Mouse (Mus musculus): ENCODE measurements at regions not wholly inside any gene's neighbourhood (a gene's known extent, or its start where the extent isn't known, plus 50 kb on each side); places are given as distances from the start of the nearest gene placed in this dataset.
"Not testable (repeated sequence)": the region's sequence is repeated elsewhere in the genome, so short reads cannot be mapped to it uniquely, and the experiment has no call there.

DNA sequence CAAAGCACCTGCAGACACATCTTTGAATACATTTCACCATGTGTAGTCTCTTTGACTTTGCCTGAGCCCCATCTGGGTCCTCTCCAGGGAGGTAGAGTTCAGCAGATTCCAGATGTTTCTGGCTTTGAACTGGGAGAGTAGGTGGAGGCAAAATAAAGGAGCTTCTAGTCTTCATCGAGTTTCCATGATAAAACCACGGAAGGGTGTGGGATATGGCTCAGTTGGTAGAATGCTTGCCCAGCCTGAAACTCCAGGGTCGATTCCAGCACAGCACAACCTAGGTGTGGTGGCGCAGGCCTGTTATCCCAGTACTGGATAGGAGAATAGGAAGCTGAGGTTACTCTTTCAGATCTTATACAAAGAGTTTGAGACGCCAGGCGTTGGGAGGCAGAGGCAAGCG, 96.2 kb upstream of the Smlr1 start:
- Histone ChIP-seq H3K9me3 (ENCODE audit: low read length) (no peaks in the 10 kb centered on the region), H3K4me3 (replicated peaks; ENCODE audit: low read length) (no peak overlapping the region), H3K36me3 (ENCODE audit: insufficient read depth, low read length) (no peaks in the 10 kb centered on the region), H3K4me1 (replicated peaks; ENCODE audit: low read depth, low read length) (peaks cover 39% of the 10 kb centered on the region), H3K27me3 (ENCODE audit: insufficient read depth, low read length) (no peaks in the 10 kb centered on the region)
- TF ChIP-seq POU5F1 (IDR thresholded peaks at IDR 0.05; ENCODE audit: borderline replicate concordance, low read length) (no peak), CTCF (conservative IDR thresholded peaks at IDR 0.05; ENCODE audit: low read length) (no peak), NANOG (IDR thresholded peaks at IDR 0.05; ENCODE audit: borderline replicate concordance, low read length) (no peak)

DNA sequence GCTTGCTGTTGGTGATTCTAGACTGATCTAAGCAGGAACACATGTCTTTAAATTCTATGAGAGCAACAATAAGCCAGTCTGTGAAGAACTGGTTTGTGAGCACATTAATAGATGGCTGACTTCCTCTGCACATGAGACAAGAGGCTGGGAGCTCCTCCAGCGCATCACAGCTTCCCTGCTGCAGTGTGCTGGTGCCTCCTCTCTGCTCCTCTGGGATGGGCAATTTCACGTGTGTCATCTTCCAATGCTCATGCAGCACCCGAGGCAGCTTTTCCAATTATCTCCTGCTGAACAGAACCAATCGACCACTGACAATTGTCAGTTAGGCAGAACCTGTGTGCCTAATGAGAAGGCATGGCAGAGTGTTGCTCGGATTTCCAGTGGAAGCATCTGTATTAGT, 86.5 kb upstream of the Smlr1 start:
- Histone ChIP-seq H3K4me3 (replicated peaks; ENCODE audit: low read length) (no peak overlapping the region), H3K4me1 (replicated peaks; ENCODE audit: low read depth, low read length) (peaks cover 23% of the 10 kb centered on the region)
- TF ChIP-seq POU5F1 (IDR thresholded peaks at IDR 0.05; ENCODE audit: borderline replicate concordance, low read length) (no peak), CTCF (conservative IDR thresholded peaks at IDR 0.05; ENCODE audit: low read length) (no peak), NANOG (IDR thresholded peaks at IDR 0.05; ENCODE audit: borderline replicate concordance, low read length) (no peak)

DNA sequence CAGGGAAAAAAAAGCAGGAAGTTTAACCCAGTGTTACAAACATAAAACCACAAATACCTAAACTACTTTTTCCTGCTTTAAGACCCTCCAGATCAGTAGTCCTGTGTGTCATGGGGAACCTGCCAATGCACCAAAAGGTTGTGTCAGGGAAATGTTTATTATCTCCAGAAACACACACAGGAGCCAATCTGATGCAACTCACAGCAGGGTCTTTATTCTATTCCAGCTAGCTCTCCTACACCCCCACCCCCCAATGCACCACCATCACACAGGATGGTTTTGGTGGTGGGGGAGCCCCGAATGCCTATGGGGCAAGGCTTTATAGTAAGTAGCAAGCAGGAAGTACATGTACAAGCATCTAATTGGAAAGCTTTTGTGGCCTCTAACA, 85.7 kb upstream of the Smlr1 start:
- H3K27me3 ChIP-seq (ENCODE audit: insufficient read depth, low read length); H3K36me3 ChIP-seq (ENCODE audit: insufficient read depth, low read length): not testable (repeated sequence)
- peaks cover 23% of the 10 kb centered on the region for H3K4me1 ChIP-seq (replicated peaks; ENCODE audit: low read depth, low read length)

More for the DNA sequence above, 86.5 kb upstream of the Smlr1 start:
- Histone ChIP-seq H3K27me3 (ENCODE audit: insufficient read depth, low read length) (no peaks in the 10 kb centered on the region), H3K36me3 (ENCODE audit: insufficient read depth, low read length) (no peaks in the 10 kb centered on the region), H3K9me3 (ENCODE audit: low read length) (no peaks in the 10 kb centered on the region)

DNA sequence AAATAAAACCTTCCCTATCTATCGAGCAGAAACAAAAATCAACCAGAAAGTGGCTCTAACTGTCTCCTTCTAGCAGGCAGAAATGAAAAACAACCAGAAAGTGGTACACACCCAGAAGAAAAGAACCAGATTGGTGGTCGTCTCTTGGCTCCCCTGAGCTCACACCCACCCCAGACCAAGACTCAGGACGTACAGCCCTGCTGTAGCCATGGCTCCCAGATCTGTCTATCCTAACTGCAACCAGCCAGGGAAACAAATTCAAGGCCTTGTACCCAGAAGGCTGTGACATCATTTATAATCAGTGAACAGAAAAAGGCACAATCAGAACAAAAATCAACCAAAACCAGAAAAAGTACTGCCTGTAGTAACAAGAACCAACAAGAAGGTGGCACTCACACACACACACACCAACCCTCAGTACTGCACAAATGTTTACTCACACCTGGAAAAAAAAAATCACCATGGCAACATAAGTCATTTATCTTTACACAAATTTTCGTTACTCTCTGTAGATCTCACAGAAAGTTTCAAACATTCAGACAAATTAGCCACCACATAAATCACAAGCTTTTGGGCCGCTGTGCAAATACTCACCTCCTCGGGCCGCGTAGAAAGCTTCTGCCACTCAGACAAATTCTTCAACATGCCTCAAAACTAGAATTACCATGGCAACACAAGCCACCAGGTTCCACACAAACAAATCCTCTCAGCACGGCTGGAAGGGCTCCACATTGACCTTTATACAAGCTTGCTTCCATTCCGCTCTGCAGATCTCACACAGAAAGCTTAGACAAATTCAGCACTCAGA, 85.1 kb upstream of the Smlr1 start:
- no peaks in the 10 kb centered on the region for H3K27me3 ChIP-seq (ENCODE audit: insufficient read depth, low read length)
- H3K4me1 ChIP-seq (replicated peaks; ENCODE audit: low read depth, low read length), result peaks cover 23% of the 10 kb centered on the region
- no peaks in the 10 kb centered on the region for H3K36me3 ChIP-seq (ENCODE audit: insufficient read depth, low read length)
- H3K9me3 ChIP-seq (ENCODE audit: low read length), result no peaks in the 10 kb centered on the region
- no peak overlapping the region for H3K4me3 ChIP-seq (replicated peaks; ENCODE audit: low read length)
- TF ChIP-seq POU5F1 (IDR thresholded peaks at IDR 0.05; ENCODE audit: borderline replicate concordance, low read length) (no peak), CTCF (conservative IDR thresholded peaks at IDR 0.05; ENCODE audit: low read length) (peak; percentile 38), NANOG (IDR thresholded peaks at IDR 0.05; ENCODE audit: borderline replicate concordance, low read length) (no peak)

More for the DNA sequence above, 85.7 kb upstream of the Smlr1 start:
- not testable (repeated sequence) for H3K4me3 ChIP-seq (replicated peaks; ENCODE audit: low read length); H3K9me3 ChIP-seq (ENCODE audit: low read length)

DNA sequence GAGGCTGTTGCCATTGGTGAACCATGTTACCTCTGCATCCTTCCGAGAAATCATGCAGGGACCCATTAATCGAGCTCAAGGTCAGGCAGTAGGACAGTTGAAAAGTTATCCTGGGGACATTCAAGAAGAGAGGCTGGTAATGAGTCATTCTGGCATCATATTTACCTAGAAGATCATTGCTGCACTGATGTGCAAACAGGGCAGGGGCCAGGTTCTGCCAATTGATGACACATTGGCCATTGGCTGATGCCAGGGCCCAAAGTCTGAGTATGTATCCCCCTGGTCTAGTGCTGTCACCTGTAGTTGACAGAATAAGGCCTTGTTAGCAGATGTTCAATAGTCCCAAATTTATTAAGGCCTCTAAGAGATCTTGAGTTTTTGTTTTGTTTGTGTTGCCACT, 83.6 kb upstream of the Smlr1 start:
- Histone ChIP-seq H3K4me1 (replicated peaks; ENCODE audit: low read depth, low read length) (peaks cover 23% of the 10 kb centered on the region), H3K36me3 (ENCODE audit: insufficient read depth, low read length) (no peaks in the 10 kb centered on the region), H3K9me3 (ENCODE audit: low read length) (peaks cover 5% of the 10 kb centered on the region; the same call in 1 of the 2 replicates), H3K27me3 (ENCODE audit: insufficient read depth, low read length) (no peaks in the 10 kb centered on the region), H3K4me3 (replicated peaks; ENCODE audit: low read length) (no peak overlapping the region)
- TF ChIP-seq NANOG (IDR thresholded peaks at IDR 0.05; ENCODE audit: borderline replicate concordance, low read length), result no peak
- no peak for TF ChIP-seq CTCF (conservative IDR thresholded peaks at IDR 0.05; ENCODE audit: low read length)
- no peak for TF ChIP-seq POU5F1 (IDR thresholded peaks at IDR 0.05; ENCODE audit: borderline replicate concordance, low read length)

DNA sequence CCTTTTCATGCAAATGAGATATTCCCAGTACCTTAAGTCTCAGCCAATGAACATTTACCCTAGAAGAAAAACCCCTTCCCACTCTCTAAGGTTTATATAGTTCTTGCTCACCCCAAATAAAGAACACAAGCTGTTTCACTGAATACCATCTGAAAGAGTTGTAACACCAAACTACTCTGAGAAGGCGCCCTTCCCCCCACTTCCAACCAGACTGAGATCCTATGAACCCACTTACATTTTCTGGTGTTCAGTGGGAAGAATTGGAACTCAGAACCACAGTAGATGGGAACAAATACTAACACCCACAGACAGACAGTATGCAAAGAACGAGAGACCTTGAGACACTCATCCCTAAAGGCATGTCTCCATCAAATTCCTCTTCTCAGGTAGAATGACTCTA, 65.4 kb upstream of the Smlr1 start:
- Histone ChIP-seq H3K4me1 (replicated peaks; ENCODE audit: low read depth, low read length) (no peaks in the 10 kb centered on the region), H3K36me3 (ENCODE audit: insufficient read depth, low read length) (no peaks in the 10 kb centered on the region), H3K4me3 (replicated peaks; ENCODE audit: low read length) (no peak overlapping the region), H3K27me3 (ENCODE audit: insufficient read depth, low read length) (no peaks in the 10 kb centered on the region), H3K9me3 (ENCODE audit: low read length) (no peaks in the 10 kb centered on the region)
- TF ChIP-seq POU5F1 (IDR thresholded peaks at IDR 0.05; ENCODE audit: borderline replicate concordance, low read length) (no peak), NANOG (IDR thresholded peaks at IDR 0.05; ENCODE audit: borderline replicate concordance, low read length) (no peak), CTCF (conservative IDR thresholded peaks at IDR 0.05; ENCODE audit: low read length) (no peak)

DNA sequence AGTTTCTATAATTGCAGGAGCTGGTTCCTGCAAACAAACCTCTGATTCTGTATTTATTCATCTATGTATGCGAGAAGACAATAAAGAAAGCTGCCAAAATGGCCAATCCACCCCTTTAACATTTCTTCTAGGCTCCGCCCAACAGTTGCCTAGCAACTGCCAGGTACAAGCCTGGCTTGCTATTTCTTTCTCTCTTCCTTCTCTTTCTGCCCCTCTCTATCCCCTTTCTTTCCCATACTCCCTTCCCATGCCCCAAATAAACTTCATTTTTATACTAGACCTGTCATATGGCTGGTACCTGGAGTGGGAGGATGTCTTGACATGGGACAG, 53.2 kb upstream of the Smlr1 start:
- Histone ChIP-seq H3K4me1 (replicated peaks; ENCODE audit: low read depth, low read length) (peaks cover 30% of the 10 kb centered on the region), H3K36me3 (ENCODE audit: insufficient read depth, low read length) (no peaks in the 10 kb centered on the region), H3K4me3 (replicated peaks; ENCODE audit: low read length) (no peak overlapping the region), H3K9me3 (ENCODE audit: low read length) (peaks cover 19% of the 10 kb centered on the region), H3K27me3 (ENCODE audit: insufficient read depth, low read length) (no peaks in the 10 kb centered on the region)
- no peak for TF ChIP-seq NANOG (IDR thresholded peaks at IDR 0.05; ENCODE audit: borderline replicate concordance, low read length)
- no peak for TF ChIP-seq POU5F1 (IDR thresholded peaks at IDR 0.05; ENCODE audit: borderline replicate concordance, low read length)
- no peak for TF ChIP-seq CTCF (conservative IDR thresholded peaks at IDR 0.05; ENCODE audit: low read length)

DNA sequence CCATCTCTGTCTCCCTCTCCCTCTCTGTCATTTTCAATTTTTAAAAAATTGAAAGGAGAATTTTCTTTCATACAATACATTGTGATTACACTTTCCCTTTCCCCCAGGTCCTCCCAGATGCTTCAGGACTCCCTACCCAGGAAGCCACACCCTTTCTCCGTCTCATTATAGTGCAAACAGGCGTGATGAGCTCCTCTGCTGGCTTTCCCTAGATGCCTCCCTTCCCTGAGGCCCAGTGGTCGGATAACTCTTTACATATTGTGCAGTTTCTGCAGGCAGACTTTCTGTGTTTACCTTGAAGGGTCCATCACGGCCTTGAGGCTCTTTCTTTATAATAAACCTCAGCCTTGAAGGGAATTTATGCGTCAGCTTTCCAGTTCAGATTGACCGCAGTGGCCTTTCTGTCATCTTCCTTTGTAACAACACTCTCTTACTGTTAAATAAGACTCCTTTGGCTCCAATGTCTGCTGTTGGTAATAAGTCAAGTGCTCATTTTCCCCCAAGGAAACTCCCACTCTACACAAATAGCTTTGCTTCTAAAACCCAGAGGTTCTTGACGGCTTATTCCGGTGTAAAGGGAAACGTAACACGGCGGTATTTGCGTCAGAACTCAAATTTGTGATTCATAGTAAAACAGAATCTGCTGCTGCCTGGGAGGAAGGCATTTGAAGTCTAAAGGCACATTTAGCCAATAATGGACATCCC, 52.7 kb upstream of the Smlr1 start:
- TF ChIP-seq NANOG (IDR thresholded peaks at IDR 0.05; ENCODE audit: borderline replicate concordance, low read length) (no peak), POU5F1 (IDR thresholded peaks at IDR 0.05; ENCODE audit: borderline replicate concordance, low read length) (peak; percentile 36; the same call in 1 of the 2 replicates), CTCF (conservative IDR thresholded peaks at IDR 0.05; ENCODE audit: low read length) (no peak)
- peaks cover 30% of the 10 kb centered on the region for H3K4me1 ChIP-seq (replicated peaks; ENCODE audit: low read depth, low read length)
- H3K27me3 ChIP-seq (ENCODE audit: insufficient read depth, low read length), result no peaks in the 10 kb centered on the region
- no peaks in the 10 kb centered on the region for H3K36me3 ChIP-seq (ENCODE audit: insufficient read depth, low read length)
- H3K4me3 ChIP-seq (replicated peaks; ENCODE audit: low read length), result no peak overlapping the region
- peaks cover 19% of the 10 kb centered on the region for H3K9me3 ChIP-seq (ENCODE audit: low read length)

Measured in E14TG2a.4 (cell line).